Mouse (Mus musculus) midbrain, embryonic 15.5 days (tissue): ENCODE measurements at regions not wholly inside any gene's neighbourhood (a gene's known extent, or its start where the extent isn't known, plus 50 kb on each side); places are given as distances from the start of the nearest gene placed in this dataset.
A peak's percentile ranks its signal among the peaks of the same experiment; 100 is the strongest.

Experiments used
- ATAC-seq: fragments of 200-750 bp; cut with Nextera tagmentation; replicated peaks from 2 replicates; pipeline ENCODE4 v1.8.0; 2017; ENCODE audit warnings: moderate TSS enrichment
- H3K27ac ChIP-seq: fragments of 300-500 bp; sonication (generic); 2 replicates; pipeline ENCODE4 v1.5.1; 2015; ENCODE audit warnings: mild to moderate bottlenecking, inconsistent platforms
- H3K27me3 ChIP-seq: fragments of 300-500 bp; sonication (generic); replicated peaks from 2 replicates; pipeline ENCODE4 v1.6.1; 2015; ENCODE audit warnings: inconsistent platforms
- H3K36me3 ChIP-seq: fragments of 300-500 bp; sonication (generic); replicated peaks from 2 replicates; pipeline ENCODE4 v1.6.1; 2015; ENCODE audit warnings: inconsistent platforms
- H3K4me1 ChIP-seq: fragments of 300-500 bp; sonication (generic); 2 replicates; pipeline ENCODE4 v1.6.1; 2015; ENCODE audit warnings: inconsistent platforms
- H3K4me2 ChIP-seq: fragments of 300-500 bp; sonication (generic); 2 replicates; pipeline ENCODE4 v1.6.1; 2015; ENCODE audit warnings: inconsistent platforms, mild to moderate bottlenecking, moderate library complexity
- H3K4me3 ChIP-seq: fragments of 300-500 bp; sonication (generic); 2 replicates; pipeline ENCODE4 v1.5.1; 2015; ENCODE audit warnings: mild to moderate bottlenecking, inconsistent platforms
- H3K9ac ChIP-seq: fragments of 300-500 bp; sonication (generic); 2 replicates; pipeline ENCODE4 v1.6.1; 2015; ENCODE audit warnings: mild to moderate bottlenecking, inconsistent platforms
- H3K9me3 ChIP-seq: fragments of 300-500 bp; sonication (generic); 2 replicates; pipeline ENCODE4 v1.6.1; 2016; ENCODE audit warnings: inconsistent platforms
- whole genome bisulfite sequencing: fragments of 180-500 bp; shearing (Covaris S2); methylation state at CpG from one replicate; pipeline ENCODE4 v1.1.7; 2015; ENCODE audit warnings: mixed read lengths; 5-methylcytosine and 5-hydroxymethylcytosine counted together

DNA sequence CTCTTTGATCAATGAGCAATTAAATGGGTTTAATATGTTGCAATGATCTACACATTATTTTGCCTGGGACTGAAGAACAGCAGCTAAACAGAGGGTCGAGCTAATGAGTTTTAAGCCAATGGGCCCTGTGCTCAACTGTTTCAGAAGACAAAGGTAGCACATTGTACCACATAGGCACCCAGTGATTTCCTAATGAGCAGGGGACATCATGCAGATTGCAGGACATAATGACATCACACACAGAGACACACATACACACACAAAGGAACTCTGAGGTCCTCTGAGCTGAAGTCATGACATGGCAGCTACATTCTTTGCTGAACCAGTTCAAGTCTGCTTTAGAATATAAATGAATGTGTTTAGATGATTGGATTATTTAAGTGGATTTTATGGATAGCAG lies 71.9 kb downstream of the Zfp330 start:
- no peak overlapping the region for H3K9ac ChIP-seq
- H3K9me3 ChIP-seq, result no peaks in the 10 kb centered on the region
- no peaks in the 10 kb centered on the region for H3K36me3 ChIP-seq

DNA sequence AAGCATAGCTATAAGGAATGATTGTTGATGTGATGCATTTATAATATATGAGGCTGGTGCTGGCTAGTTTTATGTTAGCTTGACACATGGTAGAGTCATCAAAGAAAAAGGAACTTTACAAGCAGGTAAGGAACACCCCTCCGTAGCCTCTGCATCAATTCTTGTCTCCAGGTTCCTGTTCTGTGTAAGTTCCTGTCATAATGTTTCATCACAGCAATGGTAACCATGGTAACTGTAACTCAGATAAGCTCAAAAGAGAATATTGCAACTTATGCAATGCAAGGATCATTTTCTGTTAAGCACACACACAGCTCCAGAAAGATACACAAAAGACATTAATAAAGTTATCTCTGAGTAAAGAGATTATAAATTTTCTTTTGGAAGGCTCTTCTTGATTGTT lies 73.5 kb downstream of the Zfp330 start:
- H3K9ac ChIP-seq, result no peak overlapping the region
- no peaks in the 10 kb centered on the region for H3K27me3 ChIP-seq
- WGBS, result 65% methylated on average over 1 of the region's 1 CpGs
- H3K9me3 ChIP-seq, result no peaks in the 10 kb centered on the region
- no peaks in the 10 kb centered on the region for H3K36me3 ChIP-seq
- ATAC-seq, result peak; percentile 69
- H3K4me1 ChIP-seq, result no peaks in the 10 kb centered on the region
- H3K27ac ChIP-seq, result no peak overlapping the region
- no peak overlapping the region for H3K4me3 ChIP-seq
- H3K4me2 ChIP-seq, result no peak overlapping the region

More for the DNA sequence above, 71.9 kb downstream of the Zfp330 start:
- WGBS, result 72% methylated on average over 1 of the region's 1 CpGs
- H3K27ac ChIP-seq, result no peak overlapping the region
- H3K27me3 ChIP-seq, result no peaks in the 10 kb centered on the region
- H3K4me2 ChIP-seq, result no peak overlapping the region
- H3K4me1 ChIP-seq, result no peaks in the 10 kb centered on the region
- H3K4me3 ChIP-seq, result no peak overlapping the region
- no peak for ATAC-seq

- Histone ChIP-seq H3K27me3 (no peaks in the 10 kb centered on the region), H3K4me1 (no peaks in the 10 kb centered on the region), H3K36me3 (no peaks in the 10 kb centered on the region), H3K4me2 (no peak overlapping the region), H3K9me3 (no peaks in the 10 kb centered on the region), H3K4me3 (no peak overlapping the region), H3K27ac (no peak overlapping the region), H3K9ac (no peak overlapping the region)
- WGBS, result 67% methylated on average over 2 of the region's 2 CpGs
- ATAC-seq, result no peak
These were observed 74.7 kb downstream of the Zfp330 start for GRCm38 (mm10) chr8:82699221-82699620.

GRCm38 (mm10) chr8:82698071-82698470 lies 75.9 kb downstream of the Zfp330 start:
- Histone ChIP-seq H3K4me3 (no peak overlapping the region), H3K9ac (no peak overlapping the region), H3K36me3 (no peaks in the 10 kb centered on the region), H3K4me1 (no peaks in the 10 kb centered on the region), H3K27me3 (no peaks in the 10 kb centered on the region), H3K9me3 (no peaks in the 10 kb centered on the region), H3K27ac (no peak overlapping the region), H3K4me2 (no peak overlapping the region)
- ATAC-seq, result no peak
- 65% methylated on average over 2 of the region's 2 CpGs for WGBS

DNA sequence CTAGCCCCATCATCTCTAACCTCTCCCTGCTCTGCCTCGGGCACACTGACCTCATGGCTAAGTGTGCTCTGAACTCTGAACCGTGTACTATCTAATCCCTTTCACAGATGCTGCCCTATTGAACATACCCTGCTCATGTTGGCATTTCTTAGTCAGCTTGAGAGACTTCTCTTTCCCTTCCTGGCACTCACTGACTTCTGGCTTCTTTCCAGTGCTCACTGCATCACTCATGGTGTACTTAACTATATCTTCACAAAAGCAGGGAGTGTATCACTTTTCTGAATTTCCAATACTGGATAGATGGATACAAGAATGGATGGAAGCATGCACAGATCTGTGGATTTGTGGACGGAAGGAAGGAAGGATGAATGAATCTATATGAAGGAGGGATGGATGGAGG lies 80.9 kb downstream of the Zfp330 start:
- Histone ChIP-seq H3K9me3 (no peaks in the 10 kb centered on the region), H3K27me3 (no peaks in the 10 kb centered on the region), H3K4me1 (no peaks in the 10 kb centered on the region), H3K4me2 (no peak overlapping the region), H3K36me3 (no peaks in the 10 kb centered on the region), H3K27ac (no peak overlapping the region), H3K9ac (no peak overlapping the region), H3K4me3 (no peak overlapping the region)
- WGBS, result 81% methylated on average over 3 of the region's 3 CpGs
- ATAC-seq, result no peak

GRCm38 (mm10) chr8:82689322-82689721 lies 84.6 kb downstream of the Zfp330 start:
- H3K27ac ChIP-seq, result no peak overlapping the region
- no peaks in the 10 kb centered on the region for H3K9me3 ChIP-seq
- no peak overlapping the region for H3K9ac ChIP-seq
- 0 out of 2 replicates have a peak, but pooled peaks have one; percentile 52 for ATAC-seq
- H3K36me3 ChIP-seq, result no peaks in the 10 kb centered on the region
- no peaks in the 10 kb centered on the region for H3K27me3 ChIP-seq
- no peaks in the 10 kb centered on the region for H3K4me1 ChIP-seq
- no peak overlapping the region for H3K4me3 ChIP-seq
- WGBS, result 65% methylated on average over 3 of the region's 3 CpGs
- H3K4me2 ChIP-seq, result no peak overlapping the region

DNA sequence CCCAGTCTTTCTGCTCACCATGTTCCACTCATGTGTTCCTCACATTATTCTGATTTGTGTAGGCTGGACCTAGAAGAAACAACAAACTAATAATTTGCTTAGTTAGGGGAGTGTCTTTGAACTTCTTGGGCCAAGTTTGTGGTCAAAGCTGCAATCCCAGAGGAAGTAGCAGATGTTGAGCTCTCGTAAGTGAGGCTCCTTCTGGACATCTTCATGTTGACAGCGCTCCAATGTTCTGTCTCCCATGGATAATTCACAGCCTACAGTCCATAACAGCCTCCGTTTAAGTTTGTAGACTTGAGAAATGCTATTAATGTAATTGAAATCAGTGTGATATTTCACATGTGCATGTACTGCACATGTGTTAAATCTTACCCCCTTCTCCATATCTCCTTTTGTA lies 88.0 kb downstream of the Zfp330 start:
- 89% methylated on average over 3 of the region's 3 CpGs for WGBS
- H3K27me3 ChIP-seq, result no peaks in the 10 kb centered on the region
- no peak overlapping the region for H3K27ac ChIP-seq
- H3K4me2 ChIP-seq, result no peak overlapping the region
- no peak for ATAC-seq
- H3K4me3 ChIP-seq, result no peak overlapping the region
- no peaks in the 10 kb centered on the region for H3K36me3 ChIP-seq
- H3K9me3 ChIP-seq, result no peaks in the 10 kb centered on the region
- no peaks in the 10 kb centered on the region for H3K4me1 ChIP-seq
- no peak overlapping the region for H3K9ac ChIP-seq

DNA sequence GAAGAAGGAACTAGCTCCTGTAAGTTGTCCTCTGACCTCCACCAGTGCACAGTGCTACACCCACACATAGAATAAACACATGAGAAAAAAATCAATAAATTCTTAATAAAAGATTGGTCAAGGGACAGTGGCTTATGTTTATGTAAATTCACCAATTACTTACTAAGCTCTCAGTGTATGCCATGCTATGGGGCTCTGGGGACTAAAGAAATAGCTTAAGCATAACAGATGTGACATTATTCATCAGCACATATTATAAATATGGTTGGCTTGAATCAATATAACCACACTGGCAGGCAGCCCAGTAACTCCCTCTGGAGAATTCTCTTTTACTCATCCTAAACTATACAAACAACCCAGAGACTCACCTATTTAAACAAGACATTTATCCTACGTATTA lies 95.2 kb downstream of the Zfp330 start:
- no peak overlapping the region for H3K27ac ChIP-seq
- ATAC-seq, result peak; percentile 65; the same call in 1 of the 2 replicates
- H3K9me3 ChIP-seq, result no peaks in the 10 kb centered on the region
- no peaks in the 10 kb centered on the region for H3K4me1 ChIP-seq
- H3K27me3 ChIP-seq, result no peaks in the 10 kb centered on the region
- H3K4me2 ChIP-seq, result no peak overlapping the region
- WGBS, result 51% methylated on average over 1 of the region's 1 CpGs
- H3K36me3 ChIP-seq, result no peaks in the 10 kb centered on the region
- no peak overlapping the region for H3K4me3 ChIP-seq
- no peak overlapping the region for H3K9ac ChIP-seq

- Histone ChIP-seq H3K4me1 (no peaks in the 10 kb centered on the region), H3K36me3 (no peaks in the 10 kb centered on the region), H3K9me3 (no peaks in the 10 kb centered on the region), H3K4me3 (no peak overlapping the region), H3K4me2 (no peak overlapping the region), H3K9ac (no peak overlapping the region), H3K27me3 (no peaks in the 10 kb centered on the region), H3K27ac (no peak overlapping the region)
- 81% methylated on average over 3 of the region's 3 CpGs for WGBS
- no peak for ATAC-seq
These were observed 96.2 kb downstream of the Zfp330 start for GRCm38 (mm10) chr8:82677781-82678180.

- Histone ChIP-seq H3K36me3 (no peaks in the 10 kb centered on the region), H3K27ac (no peak overlapping the region), H3K9me3 (no peaks in the 10 kb centered on the region), H3K4me1 (no peaks in the 10 kb centered on the region), H3K9ac (no peak overlapping the region), H3K4me3 (no peak overlapping the region), H3K27me3 (no peaks in the 10 kb centered on the region), H3K4me2 (no peak overlapping the region)
- 90% methylated on average over 4 of the region's 4 CpGs for WGBS
- ATAC-seq, result no peak
These were observed 104.7 kb downstream of the Zfp330 start for GRCm38 (mm10) chr8:82669241-82669640.

- no peaks in the 10 kb centered on the region for H3K4me1 ChIP-seq
- no peaks in the 10 kb centered on the region for H3K27me3 ChIP-seq
- H3K36me3 ChIP-seq, result no peaks in the 10 kb centered on the region
- no peaks in the 10 kb centered on the region for H3K9me3 ChIP-seq
- WGBS, result 89% methylated on average over 4 of the region's 4 CpGs
- no peak for ATAC-seq
- no peak overlapping the region for H3K27ac ChIP-seq
- no peak overlapping the region for H3K4me2 ChIP-seq
- no peak overlapping the region for H3K9ac ChIP-seq
- H3K4me3 ChIP-seq, result no peak overlapping the region
These were observed 108.8 kb downstream of the Zfp330 start for GRCm38 (mm10) chr8:82665131-82665530.

GRCm38 (mm10) chr8:82640502-82640901 lies 133.5 kb downstream of the Zfp330 start:
- no peak overlapping the region for H3K9ac ChIP-seq
- H3K9me3 ChIP-seq, result no peaks in the 10 kb centered on the region
- H3K4me3 ChIP-seq, result no peak overlapping the region
- H3K27me3 ChIP-seq, result no peaks in the 10 kb centered on the region
- H3K4me1 ChIP-seq, result no peaks in the 10 kb centered on the region
- no peaks in the 10 kb centered on the region for H3K36me3 ChIP-seq
- 71% methylated on average over 1 of the region's 1 CpGs for WGBS
- ATAC-seq, result no peak
- no peak overlapping the region for H3K4me2 ChIP-seq
- no peak overlapping the region for H3K27ac ChIP-seq

- ATAC-seq, result no peak
- H3K4me2 ChIP-seq, result no peak overlapping the region
- H3K9me3 ChIP-seq, result no peaks in the 10 kb centered on the region
- no peak overlapping the region for H3K9ac ChIP-seq
- 86% methylated on average over 2 of the region's 2 CpGs for WGBS
- H3K4me3 ChIP-seq, result no peak overlapping the region
- no peaks in the 10 kb centered on the region for H3K27me3 ChIP-seq
- H3K4me1 ChIP-seq, result no peaks in the 10 kb centered on the region
- no peaks in the 10 kb centered on the region for H3K36me3 ChIP-seq
- H3K27ac ChIP-seq, result no peak overlapping the region
These were observed 143.5 kb downstream of the Zfp330 start for GRCm38 (mm10) chr8:82630486-82630885.
